Mouse (Mus musculus) gonadal fat pad, adult 2 months (tissue): ENCODE results near the gene Apoa4. TPM values are rescaled to one million over a fixed set of nuclear protein-coding genes. Genes with fewer than 3 reads are reported as not detected.

Source experiments
- DNase-seq: peaks from one replicate; pipeline ENCODE4 v3.0.0-alpha.2; 2012; ENCODE audit warnings: low read depth
- polyA plus RNA-seq: library from polyadenylated mRNA; depleted of rRNA; stranded (reverse); fragments of >200 nt; gene quantifications from 2 replicates; pipeline ENCODE4 v1.2.3, GENCODE M21; 2012

Gene Apoa4
- polyA plus RNA-seq, 1 experiment = not detected

DNA sequence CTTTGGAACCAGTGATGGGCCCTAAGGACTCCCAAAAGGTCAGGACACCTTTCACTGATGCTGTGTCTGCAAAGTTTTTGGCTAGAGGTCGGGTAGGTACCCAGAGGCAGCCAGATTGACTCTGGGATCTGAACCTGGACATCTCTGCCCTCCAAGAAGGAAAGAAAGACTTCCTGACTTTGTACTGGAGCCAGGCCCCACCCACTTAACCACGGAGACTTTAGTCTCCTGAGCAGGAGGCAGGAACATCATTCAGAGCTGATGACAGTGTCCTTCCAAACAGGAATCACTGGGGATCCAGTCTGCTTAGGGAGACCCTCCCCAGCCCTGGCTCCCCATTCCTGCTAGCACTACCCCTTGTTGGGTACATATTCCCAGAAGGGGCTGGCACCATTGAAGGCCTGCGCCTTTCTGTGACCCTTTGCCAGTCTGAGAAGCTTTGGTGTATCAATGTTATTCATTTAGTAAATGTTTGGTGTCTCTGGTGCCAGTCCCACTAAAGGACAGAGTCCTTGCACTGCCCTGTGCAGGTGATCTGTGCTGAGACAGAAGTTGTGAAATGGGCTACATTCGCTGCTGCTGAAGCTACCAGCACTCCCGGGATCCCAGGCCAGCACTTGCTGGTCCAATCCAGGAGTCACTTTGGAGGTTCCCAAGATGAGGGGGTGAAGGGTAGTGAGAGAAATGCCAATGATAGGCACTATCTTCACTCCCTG lies 15.4 kb upstream of the Apoa4 start:
- no peak for DNase-seq

DNA sequence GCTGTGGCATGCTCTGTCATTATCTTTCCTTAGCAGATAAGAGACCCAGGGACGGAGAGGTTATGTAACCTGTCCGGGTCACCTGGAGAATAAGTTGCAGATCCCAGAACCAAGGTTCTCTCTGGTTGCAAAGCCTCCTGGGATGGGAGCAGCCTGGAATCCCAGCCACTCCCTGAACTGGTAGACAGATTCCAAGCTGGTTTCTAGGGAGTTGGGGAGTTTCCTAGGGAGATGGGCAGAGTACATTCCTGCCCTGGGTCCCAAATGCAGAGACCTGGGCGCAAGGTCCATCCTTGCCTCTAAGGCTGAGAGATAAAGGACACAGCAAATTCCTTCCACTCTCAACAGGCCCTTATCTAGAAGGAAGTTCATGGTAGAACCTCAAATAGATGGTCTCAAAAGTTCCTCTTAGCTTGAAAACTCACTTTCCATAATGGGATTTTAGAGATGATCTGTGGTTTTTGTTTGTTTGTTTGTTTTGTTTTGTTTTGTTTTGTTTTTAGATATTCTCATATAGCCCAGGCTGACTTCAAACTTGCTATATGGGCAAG lies 13.4 kb upstream of the Apoa4 start:
- no peak for DNase-seq

DNA sequence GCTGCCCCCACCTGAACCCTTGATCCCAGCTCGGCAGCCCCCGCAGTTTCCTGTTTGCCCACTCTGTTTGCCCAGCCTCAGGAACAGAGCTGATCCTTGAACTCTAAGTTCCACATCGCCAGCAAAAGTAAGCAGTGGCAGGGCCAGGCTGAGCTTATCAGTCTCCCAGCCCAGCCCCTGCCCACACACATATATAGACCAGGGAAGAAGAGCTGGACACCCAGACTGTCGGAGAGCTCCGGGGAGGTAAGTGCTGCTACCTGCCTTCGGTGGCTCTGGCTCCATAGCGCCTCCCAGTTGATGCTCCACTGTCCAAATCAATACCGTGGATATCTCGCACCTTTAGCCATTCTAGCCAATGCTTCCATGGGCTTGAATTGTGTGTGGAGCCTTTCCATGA lies 12.0 kb upstream of the Apoa4 start, which contains the start of gene Apoa1:
TSS of gene Apoa1 (plus strand) at position 90 of the 400 bp plus-strand sequence.
- no peak for DNase-seq

DNA sequence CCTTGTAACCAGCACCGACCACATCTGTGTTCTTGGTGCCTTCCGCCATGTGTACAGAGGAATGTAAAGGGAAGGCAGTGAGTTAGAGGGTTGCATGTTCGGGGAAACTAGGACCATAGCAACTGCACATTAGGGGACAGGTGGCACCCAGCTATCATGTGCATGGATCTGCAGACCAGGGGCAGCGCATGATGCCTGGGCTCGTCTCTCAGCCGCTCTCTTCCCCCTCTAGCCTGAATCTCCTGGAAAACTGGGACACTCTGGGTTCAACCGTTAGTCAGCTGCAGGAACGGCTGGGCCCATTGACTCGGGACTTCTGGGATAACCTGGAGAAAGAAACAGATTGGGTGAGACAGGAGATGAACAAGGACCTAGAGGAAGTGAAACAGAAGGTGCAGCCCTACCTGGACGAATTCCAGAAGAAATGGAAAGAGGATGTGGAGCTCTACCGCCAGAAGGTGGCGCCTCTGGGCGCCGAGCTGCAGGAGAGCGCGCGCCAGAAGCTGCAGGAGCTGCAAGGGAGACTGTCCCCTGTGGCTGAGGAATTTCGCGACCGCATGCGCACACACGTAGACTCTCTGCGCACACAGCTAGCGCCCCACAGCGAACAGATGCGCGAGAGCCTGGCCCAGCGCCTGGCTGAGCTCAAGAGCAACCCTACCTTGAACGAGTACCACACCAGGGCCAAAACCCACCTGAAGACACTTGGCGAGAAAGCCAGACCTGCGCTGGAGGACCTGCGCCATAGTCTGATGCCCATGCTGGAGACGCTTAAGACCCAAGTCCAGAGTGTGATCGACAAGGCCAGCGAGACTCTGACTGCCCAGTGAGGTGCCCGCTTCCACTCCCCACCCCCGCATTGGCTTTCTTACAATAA lies 10.7 kb upstream of the Apoa4 start:
- DNase-seq = no peak

DNA sequence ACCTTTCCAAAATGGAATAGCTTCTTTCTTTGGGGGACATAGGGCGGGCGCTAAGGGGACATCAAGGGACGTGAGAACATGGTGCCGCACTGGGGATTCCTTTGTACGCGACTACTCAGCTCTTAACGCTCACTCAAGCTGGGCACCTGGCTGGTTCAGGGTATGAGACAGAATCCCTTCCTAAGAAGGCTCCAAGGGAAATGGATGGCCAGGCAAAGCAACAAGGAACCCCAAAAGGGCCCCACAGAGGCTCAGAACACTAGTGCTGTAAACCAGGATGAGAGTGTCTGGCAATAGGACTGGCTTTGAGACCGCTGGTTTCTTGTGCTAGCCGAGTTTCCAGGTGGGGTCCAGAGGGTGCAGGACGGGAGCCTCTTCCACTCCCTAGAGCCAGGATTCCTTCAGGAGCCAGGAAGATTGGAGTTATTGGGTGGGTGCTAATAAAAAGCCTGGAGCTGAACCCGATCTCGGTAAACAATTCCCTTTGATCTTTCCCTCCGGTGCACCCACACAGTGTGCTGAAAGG lies 10.0 kb upstream of the Apoa4 start:
- DNase-seq = no peak

DNA sequence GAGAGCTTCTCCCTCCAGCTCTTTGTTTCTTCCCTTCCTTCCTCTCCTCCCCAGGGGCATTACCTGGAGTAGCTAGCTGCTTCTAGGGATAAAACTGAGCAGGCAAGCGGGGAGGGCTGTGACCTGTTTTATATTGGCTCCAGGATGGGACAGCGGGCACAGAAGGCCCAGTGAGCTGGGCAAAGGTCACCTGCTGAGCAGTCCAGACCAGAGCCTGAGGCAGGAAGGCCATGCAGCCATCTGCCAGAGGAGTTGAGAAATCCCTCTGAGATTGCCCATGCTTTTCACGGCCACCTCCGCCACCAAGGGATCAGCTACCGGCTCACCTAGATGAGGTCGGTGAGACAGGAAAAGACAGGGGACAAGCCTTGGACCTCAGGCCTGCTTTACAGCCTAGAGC lies 5.3 kb upstream of the Apoa4 start:
- no peak for DNase-seq

DNA sequence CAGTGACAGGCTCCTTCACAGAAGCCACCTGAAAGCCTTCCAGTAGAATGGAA lies 5.1 kb upstream of the Apoa4 start, which contains the start of gene Apoc3:
TSS of gene Apoc3 (minus strand) at position 41 of the 53 bp plus-strand sequence.
- DNase-seq = no peak

DNA sequence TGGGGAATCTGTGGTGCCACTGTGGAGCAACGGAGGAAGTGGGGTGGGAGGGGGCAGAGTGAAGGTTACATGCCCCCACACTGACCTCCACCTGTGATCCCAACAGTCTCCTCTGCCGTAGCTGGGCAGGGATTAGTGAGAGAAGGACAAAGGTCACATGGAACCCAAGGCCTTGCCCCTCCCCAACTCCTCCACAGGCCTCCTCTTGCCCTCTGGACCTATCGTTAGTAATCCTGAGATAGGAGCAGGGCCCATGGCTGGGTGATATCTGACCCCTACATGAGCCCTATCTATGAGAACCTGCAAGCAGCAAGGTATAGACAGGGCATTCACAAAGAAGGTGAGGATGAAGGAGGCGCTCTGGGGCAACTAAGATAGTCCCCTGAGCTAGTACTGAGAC lies 4.8 kb upstream of the Apoa4 start:
- no peak for DNase-seq

DNA sequence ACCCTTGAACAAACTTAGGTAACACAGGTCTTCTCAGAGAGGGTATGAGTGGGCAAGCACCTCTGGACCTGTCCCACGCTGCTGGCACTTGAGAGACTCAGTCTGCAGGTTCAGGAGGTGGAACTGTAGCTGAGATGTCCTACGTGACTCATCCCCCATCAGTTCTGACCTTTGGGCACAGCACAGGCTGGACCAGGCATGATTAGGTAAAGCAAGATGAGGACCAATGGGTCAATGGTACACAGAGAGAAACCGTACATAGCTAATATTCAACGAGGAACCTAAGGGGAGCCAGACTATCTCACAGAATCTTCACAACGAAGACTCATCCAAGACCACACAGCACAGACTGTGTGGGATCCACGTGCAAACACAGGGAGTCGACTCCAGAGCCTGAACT lies 1.6 kb upstream of the Apoa4 start:
- DNase-seq = no peak

DNA sequence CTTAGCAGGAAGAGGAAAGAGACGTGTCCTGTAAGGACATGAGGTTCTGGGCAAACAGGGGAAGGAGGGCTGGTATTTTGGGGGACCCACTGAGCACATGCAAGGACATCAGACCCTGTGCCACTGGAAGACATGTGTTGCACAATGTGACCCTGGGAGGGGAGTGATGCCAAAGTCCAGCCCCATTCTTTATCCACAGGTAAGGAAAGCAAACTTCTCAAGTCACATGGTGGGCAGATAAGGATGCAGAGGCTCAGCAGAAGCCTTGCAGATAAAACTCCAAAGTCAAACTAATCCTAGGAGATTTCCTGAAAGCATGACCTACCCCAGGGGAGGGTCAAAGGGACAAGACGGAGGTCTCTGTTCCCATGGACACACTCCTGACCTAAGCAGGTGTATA lies 1.3 kb downstream of the Apoa4 start:
- no peak for DNase-seq

DNA sequence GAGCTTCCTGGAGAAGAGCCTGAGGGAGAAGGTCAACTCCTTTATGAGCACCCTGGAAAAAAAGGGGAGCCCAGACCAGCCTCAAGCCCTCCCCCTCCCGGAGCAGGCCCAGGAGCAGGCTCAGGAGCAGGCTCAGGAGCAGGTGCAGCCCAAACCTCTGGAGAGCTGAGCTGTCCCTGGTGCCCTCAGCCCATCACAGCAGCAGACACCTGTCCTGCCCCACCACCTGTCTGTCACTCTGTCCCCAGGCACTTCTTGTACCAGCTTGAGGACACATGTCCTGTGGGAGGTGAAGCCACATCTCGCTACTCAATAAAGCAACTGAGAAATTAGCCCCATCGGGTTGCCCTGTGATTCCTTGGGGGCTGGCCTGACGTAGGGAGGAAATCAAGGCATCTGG lies 2.6 kb downstream of the Apoa4 start:
- no peak for DNase-seq

DNA sequence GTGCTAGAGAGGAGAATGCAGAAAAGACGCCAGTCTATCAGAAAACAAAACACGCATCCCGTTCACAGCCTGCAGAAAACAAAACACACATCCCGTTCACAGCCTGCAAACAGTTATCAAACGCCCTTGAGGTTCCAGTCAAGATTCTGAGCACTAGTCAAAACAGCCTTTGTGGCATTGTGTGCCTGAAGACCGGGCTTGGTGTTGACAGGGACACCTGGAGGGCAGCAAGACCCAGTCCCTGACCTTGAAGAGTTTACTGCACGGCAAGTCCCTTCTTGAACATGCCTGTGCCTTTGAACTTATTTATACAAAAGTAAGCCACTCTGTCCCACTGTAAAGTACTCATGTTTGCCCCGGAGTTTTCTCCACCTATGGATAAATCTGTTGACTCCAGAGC lies 3.1 kb downstream of the Apoa4 start:
- DNase-seq = no peak

DNA sequence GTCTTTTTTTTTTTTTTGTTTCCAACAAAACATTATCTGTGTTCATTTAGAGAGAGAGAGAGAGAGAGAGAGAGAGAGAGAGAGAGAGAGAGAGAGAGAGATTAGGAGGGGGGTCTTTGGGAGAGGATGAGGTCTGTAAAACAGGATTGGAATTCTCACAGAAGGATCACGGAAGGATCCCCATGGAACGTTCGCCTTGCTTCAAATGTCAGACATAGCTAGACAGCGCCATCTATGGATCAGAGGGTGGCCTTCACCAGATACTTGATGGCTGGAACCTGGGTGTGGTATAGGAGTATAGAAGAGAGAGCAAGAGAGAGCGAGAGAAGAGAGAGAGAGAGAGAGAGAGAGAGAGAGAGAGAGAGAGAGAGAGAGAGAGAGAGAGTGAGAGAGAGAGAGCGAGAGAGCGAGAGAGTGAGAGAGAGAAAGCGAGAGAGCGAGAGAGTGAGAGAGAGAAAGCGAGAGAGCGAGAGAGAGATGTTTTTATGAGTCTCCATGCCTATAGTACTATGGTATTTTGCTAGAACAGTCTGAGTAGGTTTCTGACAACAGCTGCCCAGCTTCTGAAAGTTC lies 6.3 kb downstream of the Apoa4 start:
- DNase-seq = no peak

DNA sequence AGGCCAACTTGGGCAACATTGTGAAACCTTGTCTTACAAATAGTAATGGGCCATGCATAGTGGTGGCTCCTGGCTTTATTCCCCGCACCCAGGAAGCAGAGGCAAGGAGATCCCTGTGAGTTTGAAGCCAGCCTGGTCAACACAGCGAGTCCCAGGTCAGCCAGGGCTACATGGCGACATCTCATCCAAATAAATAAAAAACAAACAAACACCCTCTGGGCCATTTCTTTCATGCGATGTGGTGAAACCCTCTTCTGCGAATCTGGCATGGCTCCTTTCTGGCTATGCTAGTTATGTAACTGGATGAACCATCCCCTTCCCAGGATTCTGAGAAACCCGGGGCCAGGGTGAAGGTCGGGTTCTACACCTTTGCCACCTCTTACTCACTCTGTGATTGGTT lies 15.7 kb downstream of the Apoa4 start:
- no peak for DNase-seq

DNA sequence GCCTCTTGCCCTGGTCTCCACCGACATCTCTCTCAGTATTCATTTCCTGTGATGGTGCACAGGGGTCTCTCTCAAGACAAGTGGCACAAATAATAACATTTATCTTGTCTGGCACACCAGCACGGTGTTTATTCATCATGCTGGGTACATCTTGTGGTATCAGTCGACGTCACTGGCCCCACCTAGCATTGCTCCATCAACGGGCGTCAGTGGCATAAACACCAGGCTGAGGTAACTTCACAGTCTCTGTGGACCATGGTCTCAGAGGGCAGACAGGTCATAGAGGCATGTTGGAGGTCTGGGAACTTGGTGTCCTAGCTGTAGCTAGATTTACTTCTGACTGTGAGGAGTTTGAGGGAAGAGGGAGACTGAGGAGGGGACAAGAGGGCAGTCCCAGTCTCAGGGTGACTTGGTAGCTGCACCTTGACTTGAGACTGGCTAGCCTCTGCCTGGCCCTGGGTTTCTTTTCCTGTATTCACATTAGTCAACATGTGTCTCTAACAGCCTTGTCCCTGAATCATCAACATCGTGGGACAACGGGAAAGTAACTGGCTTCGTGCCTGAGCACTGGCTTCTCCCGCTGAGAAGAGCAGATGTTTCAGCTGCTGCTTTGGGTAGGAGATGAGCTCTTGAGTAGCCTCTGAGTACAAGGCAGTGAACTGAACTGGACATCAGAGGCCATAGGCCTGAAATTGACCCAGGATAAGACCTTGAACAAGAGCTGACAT lies 16.3 kb downstream of the Apoa4 start:
- DNase-seq = no peak

DNA sequence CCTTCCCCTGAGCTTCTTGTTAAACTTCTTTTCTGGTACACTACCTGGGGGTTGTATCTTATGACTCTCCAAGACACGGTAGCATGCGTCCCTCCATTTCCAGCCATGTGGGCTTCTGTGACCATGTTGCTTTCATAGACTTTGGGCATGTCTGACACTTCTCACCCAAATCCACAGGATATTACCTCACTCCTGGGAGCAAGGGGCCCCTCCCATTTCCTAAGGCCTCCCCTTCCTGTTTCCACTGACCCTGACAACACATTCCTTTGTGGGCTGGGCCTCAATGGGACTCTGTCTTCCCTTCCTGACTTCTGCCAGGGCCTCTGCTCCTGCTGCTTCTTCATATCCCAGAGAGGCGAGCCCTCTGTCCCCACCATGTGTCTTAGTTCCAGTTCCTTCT lies 17.1 kb downstream of the Apoa4 start:
- DNase-seq = no peak

DNA sequence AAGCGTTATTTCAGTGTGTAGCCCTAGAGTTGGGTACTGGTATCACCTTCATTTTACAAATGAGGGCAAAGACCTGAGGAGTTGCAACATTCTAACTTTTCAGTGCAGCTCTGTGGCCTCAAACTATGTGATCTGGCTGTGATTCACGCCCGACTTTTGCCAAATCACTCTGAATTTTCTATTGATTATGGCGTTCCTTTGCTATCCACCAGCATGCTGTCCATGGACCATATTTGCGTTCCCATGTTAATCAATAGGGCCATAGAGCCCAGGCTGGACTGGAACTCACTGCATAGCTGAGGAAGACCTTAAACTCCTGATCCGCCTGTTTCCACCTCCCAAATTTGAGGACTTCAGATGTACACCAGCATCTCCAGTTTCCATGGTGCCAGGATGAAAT lies 18.6 kb downstream of the Apoa4 start:
- no peak for DNase-seq

DNA sequence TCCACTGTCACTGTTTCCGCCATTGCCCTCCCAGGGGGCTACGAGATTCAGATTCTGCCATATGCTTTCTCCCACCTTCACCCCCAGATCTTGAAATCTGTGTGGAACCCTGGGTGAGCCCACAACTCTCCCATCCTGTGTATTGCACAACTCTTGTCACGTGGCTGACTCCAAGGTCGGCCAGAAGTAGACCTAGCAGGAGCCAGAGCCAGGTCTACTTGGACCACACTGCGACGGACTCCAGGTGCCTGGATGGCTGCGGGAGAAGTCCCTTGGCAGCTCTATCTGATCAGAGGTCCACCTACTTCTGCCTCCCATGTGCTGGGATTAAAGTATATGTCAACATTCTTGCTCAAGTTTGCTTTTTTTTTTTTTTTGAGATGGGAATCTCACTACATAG lies 20.6 kb downstream of the Apoa4 start:
- no peak for DNase-seq

DNA sequence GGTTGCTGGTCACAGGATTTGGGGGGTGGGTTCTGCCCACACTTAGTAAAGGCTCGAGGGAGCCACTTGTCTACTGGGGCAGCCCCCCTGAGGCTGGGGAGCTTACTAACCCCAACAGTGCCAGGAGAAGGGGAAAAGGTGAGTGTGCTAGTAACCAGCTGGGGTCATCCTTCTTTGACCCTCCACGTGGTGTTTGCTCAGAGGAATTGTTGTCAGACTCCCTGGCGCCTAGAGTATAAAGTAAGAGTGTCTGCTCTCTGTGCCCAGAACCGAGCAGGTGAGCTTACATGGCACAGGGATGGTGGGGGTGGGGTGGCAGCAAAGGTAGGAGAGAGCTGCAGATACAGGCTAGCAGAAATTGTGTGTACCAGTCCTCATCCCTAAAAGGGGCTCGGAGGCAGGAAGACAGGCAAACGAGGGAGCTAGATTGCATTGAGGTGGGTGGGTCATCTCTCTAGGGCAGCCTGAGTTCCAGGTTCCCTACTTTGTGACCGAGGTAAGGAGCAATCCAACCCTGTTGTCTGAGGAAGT lies 27.9 kb downstream of the Apoa4 start, which contains the start of gene Apoa5:
TSS of gene Apoa5 (plus strand) at position 291 of the 531 bp plus-strand sequence.
- DNase-seq = no peak

DNA sequence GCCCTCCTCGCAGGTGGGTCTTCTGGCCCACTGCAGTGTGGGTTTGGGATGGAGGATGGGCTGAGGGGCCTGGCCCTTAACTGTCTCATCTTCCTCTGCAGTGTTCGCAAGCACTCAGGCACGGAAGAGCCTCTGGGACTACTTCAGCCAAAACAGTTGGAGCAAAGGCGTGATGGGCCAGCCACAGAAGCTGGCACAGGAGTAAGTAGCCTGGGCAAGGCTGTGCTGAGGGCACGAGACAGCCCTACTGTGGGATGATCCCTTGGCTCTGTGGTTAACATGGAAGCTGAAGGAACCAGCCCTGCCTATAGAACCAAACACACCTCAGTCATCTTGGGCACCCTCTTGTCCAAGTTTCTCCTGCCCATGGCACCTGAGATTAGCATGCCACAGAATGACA lies 28.6 kb downstream of the Apoa4 start:
- DNase-seq = no peak

DNA sequence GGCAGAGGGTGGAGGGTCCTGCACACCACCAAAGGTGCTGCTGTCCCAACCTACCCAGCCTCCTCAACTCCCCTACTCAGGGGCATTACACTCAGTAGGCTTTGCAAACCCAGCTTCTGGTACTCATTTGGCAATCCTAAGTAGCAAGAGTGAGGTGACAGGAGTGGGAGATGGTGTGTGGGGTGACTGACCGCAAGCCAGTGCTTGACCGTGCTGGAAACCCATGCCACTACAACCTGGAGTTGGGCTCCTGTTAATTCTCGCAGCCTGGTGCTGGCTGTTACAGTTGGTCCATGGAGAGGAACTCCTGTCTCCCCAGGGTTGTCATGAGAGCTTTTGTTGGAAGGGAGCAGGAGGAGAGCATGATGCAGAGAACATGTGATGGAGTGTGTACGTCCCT lies 30.3 kb downstream of the Apoa4 start:
- DNase-seq = no peak

DNA sequence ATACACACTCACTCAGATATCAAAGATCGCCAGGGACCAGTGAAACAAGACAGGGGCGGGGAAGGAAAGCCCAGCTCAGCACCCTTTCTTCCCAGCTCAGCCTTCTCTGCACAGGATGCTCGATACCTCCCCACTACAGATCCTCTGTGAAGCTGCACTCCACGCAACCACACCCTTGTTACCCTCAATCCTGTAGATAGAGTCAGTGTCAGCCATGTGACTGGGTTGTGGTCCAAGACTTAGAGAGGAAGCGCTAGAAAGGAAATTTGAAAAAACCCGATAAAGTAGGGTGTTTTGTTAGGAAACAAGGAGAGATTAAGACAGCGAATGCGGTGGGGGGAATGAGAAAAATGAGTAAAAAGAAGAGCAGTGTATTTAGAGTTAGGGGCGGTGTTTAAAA lies 31.6 kb downstream of the Apoa4 start:
- DNase-seq = no peak
